Mouse (Mus musculus): ENCODE data around the gene Tpd52l2. TPM values are rescaled to one million over a fixed set of nuclear protein-coding genes. Genes with fewer than 3 reads are reported as not detected.

Tpd52l2 gene
- polyA plus RNA-seq, 1 experiment, result 47.3 TPM

DNA sequence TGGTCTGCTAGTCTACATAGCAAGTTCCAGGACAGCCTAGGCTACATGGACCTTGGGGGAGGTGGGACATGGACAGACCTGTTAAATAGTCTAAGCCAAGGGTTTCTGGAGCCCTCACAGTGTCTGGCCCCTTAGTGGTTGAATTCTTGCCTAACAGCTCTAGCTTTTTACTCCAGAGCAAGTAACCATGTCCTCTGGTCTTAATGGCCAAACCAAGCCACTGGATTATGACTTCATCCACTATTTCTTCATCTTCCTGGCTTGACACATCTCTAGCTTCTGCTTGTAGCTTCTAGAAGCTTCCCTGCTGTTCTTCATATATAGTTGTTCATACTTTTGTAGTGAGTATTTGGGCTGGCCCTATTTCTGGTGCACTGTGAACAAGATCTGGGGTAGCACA lies 56.8 kb downstream of the Tpd52l2 start:
- no peak for DNase-seq
- no peak overlapping the region for H3K4me3 ChIP-seq (replicated peaks; ENCODE audit: extremely low read depth, low read depth, low read length)
- H3K4me1 ChIP-seq (ENCODE audit: control insufficient read depth, insufficient read depth, low read length), result no peaks in the 10 kb centered on the region; the same call in 1 of the 2 replicates
- no peak for TF ChIP-seq POLR2A (IDR thresholded peaks at IDR 0.05; ENCODE audit: borderline replicate concordance, extremely low read depth, low read depth, low read length)
- no peak for TF ChIP-seq CTCF (IDR thresholded peaks at IDR 0.05; ENCODE audit: insufficient read depth, low read length)

DNA sequence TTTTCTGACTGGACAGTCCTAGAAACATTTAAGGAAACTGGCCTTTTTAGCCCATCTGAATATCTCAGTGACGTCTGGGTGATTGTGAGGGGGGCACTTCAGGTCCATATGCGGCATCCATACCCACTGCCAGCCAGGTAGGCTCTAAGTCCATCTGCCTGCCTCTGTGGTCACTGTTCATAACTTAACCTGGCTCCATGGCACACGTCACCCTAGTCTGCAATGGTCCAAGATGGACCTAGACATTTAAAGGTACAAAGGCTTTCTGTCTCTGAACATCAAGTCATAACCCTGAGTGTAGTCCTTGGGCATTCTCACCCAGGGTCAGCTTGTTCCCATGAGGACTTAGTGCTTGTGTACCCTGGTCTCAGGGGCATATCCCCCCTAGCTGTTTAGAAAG lies 70.4 kb downstream of the Tpd52l2 start:
- 84% methylated on average over 3 of the region's 3 CpGs for WGBS
- no peaks in the 10 kb centered on the region for H3K4me1 ChIP-seq (ENCODE audit: control insufficient read depth, insufficient read depth, low read length)
- no peak for TF ChIP-seq CTCF (IDR thresholded peaks at IDR 0.05; ENCODE audit: insufficient read depth, low read length)
- TF ChIP-seq POLR2A (IDR thresholded peaks at IDR 0.05; ENCODE audit: borderline replicate concordance, extremely low read depth, low read depth, low read length), result no peak
- H3K4me3 ChIP-seq (replicated peaks; ENCODE audit: extremely low read depth, low read depth, low read length), result no peak overlapping the region
- DNase-seq, result no peak

Other genes starting within 250 kb of the Tpd52l2 start
- gene Gmeb2, start 209.1 kb upstream of the Tpd52l2 start, polyA plus RNA-seq (2012; rRNA removed), result 22.2 and 26.3 TPM in 2 replicates
- 0.13 TPM in 1 of 2 replicates, not detected in the other for gene Stmn3, start 182.6 kb upstream of the Tpd52l2 start, polyA plus RNA-seq (2012; rRNA removed)
- 23.1 and 41.0 TPM in 2 replicates for gene Rtel1, start 177.4 kb upstream of the Tpd52l2 start, polyA plus RNA-seq (2012; rRNA removed)
- gene Zgpat, start 132.2 kb upstream of the Tpd52l2 start, polyA plus RNA-seq (2012; rRNA removed), result 39.0 and 44.0 TPM in 2 replicates
- 29.1 and 42.9 TPM in 2 replicates for gene Arfrp1, start 131.7 kb upstream of the Tpd52l2 start, polyA plus RNA-seq (2012; rRNA removed)
- gene Lime1, start 117.1 kb upstream of the Tpd52l2 start, polyA plus RNA-seq (2012; rRNA removed), result 60.5 and 89.8 TPM in 2 replicates
- 14.7 and 17.0 TPM in 2 replicates for gene Zbtb46, start 37.7 kb upstream of the Tpd52l2 start, polyA plus RNA-seq (2012; rRNA removed)
- gene Abhd16b, start 3.9 kb upstream of the Tpd52l2 start, polyA plus RNA-seq (2012; rRNA removed), result not detected in 2 replicates
- 47.4 and 76.4 TPM in 2 replicates for gene Dnajc5, start 23.3 kb downstream of the Tpd52l2 start, polyA plus RNA-seq (2012; rRNA removed)
- 121 and 128 TPM in 2 replicates for gene Uckl1, start 87.8 kb downstream of the Tpd52l2 start, polyA plus RNA-seq (2012; rRNA removed)
- 14.1 and 21.5 TPM in 2 replicates for gene Prpf6, start 94.7 kb downstream of the Tpd52l2 start, polyA plus RNA-seq (2012; rRNA removed)
- gene Zfp512b, start 95.7 kb downstream of the Tpd52l2 start, polyA plus RNA-seq (2012; rRNA removed), result 37.1 and 43.7 TPM in 2 replicates
- gene Samd10, start 102.1 kb downstream of the Tpd52l2 start, polyA plus RNA-seq (2012; rRNA removed), result 24.1 and 24.5 TPM in 2 replicates
- gene Gm29797, start 159.9 kb downstream of the Tpd52l2 start, polyA plus RNA-seq (2012; rRNA removed), result not detected in 2 replicates
- 393 and 460 TPM in 2 replicates for gene Sox18, start 174.5 kb downstream of the Tpd52l2 start, polyA plus RNA-seq (2012; rRNA removed)
- 9.9 and 15.7 TPM in 2 replicates for gene Tcea2, start 183.2 kb downstream of the Tpd52l2 start, polyA plus RNA-seq (2012; rRNA removed)
- 77.2 and 82.8 TPM in 2 replicates for gene Rgs19, start 196.8 kb downstream of the Tpd52l2 start, polyA plus RNA-seq (2012; rRNA removed)
- gene Lkaaear1, start 201.3 kb downstream of the Tpd52l2 start, polyA plus RNA-seq (2012; rRNA removed), result not detected in 2 replicates
- gene Oprl1, start 217.9 kb downstream of the Tpd52l2 start, polyA plus RNA-seq (2012; rRNA removed), result 0.06 and 0.09 TPM in 2 replicates